Mouse (Mus musculus) heart, embryonic 14.5 days (tissue): ENCODE data around the gene Lrit2. TPM values are rescaled to one million over a fixed set of nuclear protein-coding genes. Genes with fewer than 3 reads are reported as not detected.

ENCODE experiments used
- ATAC-seq: fragments of 200-750 bp; cut with Nextera tagmentation; 2 replicates; pipeline ENCODE4 v1.8.0; 2017; ENCODE audit warnings: low read depth, moderate TSS enrichment; ENCODE audit not compliant: insufficient number of reproducible peaks, insufficient read depth, low FRiP score
- H3K27ac ChIP-seq, 2 experiments: fragments of 200-500 bp in 1 of 2; fragments of 300-500 bp in 1 of 2; sonication (generic) in 1 of 2; replicated peaks in 1 of 2; 2 replicates each; pipeline ENCODE4 v1.5.1; 2012 to 2014; ENCODE audit warnings: low read depth in 2 of 2, low read length in 2 of 2, control low read depth in 1 of 2, mild to moderate bottlenecking in 1 of 2, mixed read lengths in 1 of 2; ENCODE audit not compliant: control insufficient read depth in 1 of 2, insufficient read depth in 1 of 2
- H3K27me3 ChIP-seq: fragments of 300-500 bp; sonication (generic); 2 replicates; pipeline ENCODE4 v1.6.1; 2014; ENCODE audit warnings: mild to moderate bottlenecking, low read length, control low read depth; ENCODE audit not compliant: control insufficient read depth, insufficient read depth
- H3K36me3 ChIP-seq: fragments of 300-500 bp; sonication (generic); 2 replicates; pipeline ENCODE4 v1.6.1; 2014; ENCODE audit warnings: mild to moderate bottlenecking, control low read depth, low read length, mixed read lengths; ENCODE audit not compliant: control insufficient read depth, insufficient read depth
- H3K4me1 ChIP-seq, 2 experiments: fragments of 200-500 bp in 1 of 2; fragments of 300-500 bp in 1 of 2; sonication (generic) in 1 of 2; 2 replicates each; pipeline ENCODE4 v1.6.1; 2012 to 2014; ENCODE audit warnings: low read length in 2 of 2, control low read depth in 1 of 2, mixed read lengths in 1 of 2; ENCODE audit not compliant: control insufficient read depth in 2 of 2, insufficient read depth in 2 of 2
- H3K4me2 ChIP-seq: fragments of 300-500 bp; sonication (generic); 2 replicates; pipeline ENCODE4 v1.6.1; 2014; ENCODE audit warnings: mild to moderate bottlenecking, low read length
- H3K4me3 ChIP-seq, 2 experiments: fragments of 200-500 bp in 1 of 2; fragments of 300-500 bp in 1 of 2; sonication (generic) in 1 of 2; 2 replicates each; pipeline ENCODE4 v1.5.1; 2012 to 2014; ENCODE audit warnings: low read length in 2 of 2, mild to moderate bottlenecking in 2 of 2, control low read depth in 1 of 2, low read depth in 1 of 2, moderate library complexity in 1 of 2; ENCODE audit not compliant: control insufficient read depth in 1 of 2, insufficient read depth in 1 of 2
- H3K9ac ChIP-seq: fragments of 300-500 bp; sonication (generic); 2 replicates; pipeline ENCODE4 v1.6.1; 2014; ENCODE audit warnings: mild to moderate bottlenecking, low read length
- H3K9me3 ChIP-seq: fragments of 300-500 bp; sonication (generic); 2 replicates; pipeline ENCODE4 v1.6.1; 2016; ENCODE audit warnings: low read length, control low read depth; ENCODE audit not compliant: control insufficient read depth
- WGBS: fragments of 180-500 bp; shearing (Covaris S2); extraction: QIAGEN DNeasy Blood & Tissue Kit; methylation state at CpG from one replicate; pipeline ENCODE4 v1.1.7; 2014; 5-methylcytosine and 5-hydroxymethylcytosine counted together
- polyA plus RNA-seq: library from polyadenylated mRNA; unstranded; fragments of >200 nt; fragmentation: Nextera tagmentation; extraction: Ambion mirVana; gene quantifications from 2 replicates; pipeline ENCODE4 v1.2.1, GENCODE M21; 2014

Lrit2 gene
- polyA plus RNA-seq = not detected in 2 replicates

DNA sequence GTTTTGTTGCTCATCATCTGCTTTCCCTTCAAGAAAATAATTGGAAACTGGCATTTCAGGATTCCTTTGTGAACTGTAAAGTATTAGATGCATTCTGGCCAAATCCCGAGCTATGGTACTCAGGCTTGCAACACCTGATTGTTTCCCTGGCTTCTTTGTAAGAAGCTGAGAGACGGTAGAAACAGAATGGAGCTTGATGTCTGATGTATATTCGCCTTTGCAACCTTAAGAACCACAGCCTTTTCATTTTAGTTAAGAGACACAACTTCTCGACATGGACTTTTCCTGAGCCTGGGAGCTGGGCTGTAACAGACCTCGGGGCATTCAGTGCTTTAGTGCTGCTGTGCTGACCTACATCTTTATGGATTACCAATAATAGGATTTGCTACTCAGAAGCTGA is at the start of gene Lrit2:
TSS of gene Lrit2 (plus strand) at position 301 of the 400 bp plus-strand sequence.
- H3K4me1 ChIP-seq = no peaks in the 10 kb centered on the region
- H3K36me3 ChIP-seq = no peaks in the 10 kb centered on the region
- H3K4me2 ChIP-seq = no peak within 1 kb of the TSS
- no peak within 1 kb of the TSS for H3K4me3 ChIP-seq
- no peak within 1 kb of the TSS for H3K27ac ChIP-seq
- no peak within 1 kb of the TSS for H3K9ac ChIP-seq
- H3K27me3 ChIP-seq = no peaks in the 10 kb centered on the region
- no peaks in the 10 kb centered on the region for H3K9me3 ChIP-seq
- WGBS = 62% methylated on average over 5 of the region's 5 CpGs
- ATAC-seq = no peak

DNA sequence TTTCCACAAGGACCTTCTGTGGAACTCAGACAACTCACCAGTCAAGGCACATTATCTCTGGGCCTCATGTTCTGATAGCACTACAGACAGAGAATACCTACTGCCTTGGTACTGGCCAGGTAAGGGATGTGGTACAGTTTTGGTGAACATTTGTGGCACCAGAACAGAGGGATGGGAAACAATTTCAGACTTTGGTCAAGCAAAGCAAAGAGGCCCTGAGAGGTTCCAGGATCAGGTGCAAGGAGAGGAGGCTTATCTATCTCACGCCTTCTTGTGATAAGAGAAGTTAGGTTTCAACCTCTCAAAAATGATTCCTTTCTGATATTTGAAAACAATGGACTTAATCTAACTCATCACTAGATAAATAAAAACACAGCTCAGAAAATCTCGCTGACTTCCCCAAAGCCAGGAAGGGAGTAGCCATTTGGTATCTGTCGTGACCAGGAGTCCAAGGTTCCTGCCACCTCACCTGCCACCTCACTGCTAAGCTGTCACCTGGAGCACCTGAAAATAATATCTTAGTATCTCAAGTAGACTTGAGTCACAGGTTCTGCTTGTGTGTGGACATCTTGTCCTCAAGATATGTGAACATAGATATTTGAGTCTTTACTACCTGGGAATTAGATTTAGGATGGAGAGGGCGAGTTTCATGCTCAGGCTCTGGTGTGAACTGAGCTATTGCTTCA is 40.3 kb upstream of the Lrit2 start:
- no peak overlapping the region for H3K9ac ChIP-seq
- no peak overlapping the region for H3K27ac ChIP-seq
- no peak for ATAC-seq
- H3K36me3 ChIP-seq = no peaks in the 10 kb centered on the region
- H3K4me2 ChIP-seq = no peak overlapping the region
- H3K4me1 ChIP-seq = no peaks in the 10 kb centered on the region
- WGBS = 65% methylated on average over 4 of the region's 4 CpGs
- H3K9me3 ChIP-seq = no peaks in the 10 kb centered on the region
- H3K27me3 ChIP-seq = no peaks in the 10 kb centered on the region
- H3K4me3 ChIP-seq = no peak overlapping the region

DNA sequence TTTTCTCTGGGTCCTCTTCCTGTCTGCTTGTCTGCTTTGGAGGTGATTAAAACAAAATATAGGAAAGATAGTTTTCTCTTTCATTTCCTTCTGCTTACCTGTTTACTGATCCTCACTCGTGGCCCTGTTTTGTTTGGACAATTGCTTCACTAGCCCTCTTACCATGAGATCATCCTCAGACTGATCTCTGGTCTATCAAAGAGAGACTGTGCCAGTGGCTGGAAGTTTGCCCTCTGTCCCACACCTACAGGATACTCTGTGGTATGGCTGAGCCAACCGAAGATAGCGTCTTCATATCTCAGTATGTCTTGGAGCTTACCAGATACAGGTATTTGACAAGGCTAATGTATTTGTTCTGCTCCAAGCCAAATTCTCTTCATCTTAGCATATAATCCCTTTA is 39.8 kb upstream of the Lrit2 start:
- 94% methylated on average over 3 of the region's 3 CpGs for WGBS
- H3K9me3 ChIP-seq = no peaks in the 10 kb centered on the region
- ATAC-seq = no peak
- no peaks in the 10 kb centered on the region for H3K27me3 ChIP-seq
- H3K4me3 ChIP-seq = no peak overlapping the region
- no peak overlapping the region for H3K27ac ChIP-seq
- H3K4me2 ChIP-seq = no peak overlapping the region
- H3K4me1 ChIP-seq = no peaks in the 10 kb centered on the region
- no peak overlapping the region for H3K9ac ChIP-seq
- H3K36me3 ChIP-seq = no peaks in the 10 kb centered on the region

DNA sequence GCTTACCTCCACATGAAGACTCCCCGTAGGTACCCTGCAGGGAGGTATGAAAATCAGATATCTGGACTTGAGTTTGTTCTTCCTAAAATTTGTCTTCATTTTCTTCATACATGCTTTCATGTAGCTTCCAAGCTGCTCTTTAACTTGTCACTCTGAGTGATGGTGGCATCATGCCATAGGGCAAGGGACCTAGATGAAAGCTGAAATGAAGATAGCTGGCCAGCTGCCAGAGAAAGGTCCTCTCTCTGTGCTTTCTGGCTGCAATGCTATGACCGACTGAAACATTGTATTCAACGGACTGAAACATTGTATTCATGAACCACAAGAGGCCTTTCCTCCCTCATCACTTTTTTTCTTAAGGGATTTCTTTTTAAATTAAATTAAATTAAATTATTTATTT is 39.2 kb upstream of the Lrit2 start:
- Histone ChIP-seq H3K9me3 (no peaks in the 10 kb centered on the region), H3K4me1 (no peaks in the 10 kb centered on the region), H3K4me3 (no peak overlapping the region), H3K4me2 (no peak overlapping the region), H3K9ac (no peak overlapping the region), H3K36me3 (no peaks in the 10 kb centered on the region), H3K27me3 (no peaks in the 10 kb centered on the region), H3K27ac (no peak overlapping the region)
- WGBS = 80% methylated on average over 3 of the region's 3 CpGs
- no peak for ATAC-seq

DNA sequence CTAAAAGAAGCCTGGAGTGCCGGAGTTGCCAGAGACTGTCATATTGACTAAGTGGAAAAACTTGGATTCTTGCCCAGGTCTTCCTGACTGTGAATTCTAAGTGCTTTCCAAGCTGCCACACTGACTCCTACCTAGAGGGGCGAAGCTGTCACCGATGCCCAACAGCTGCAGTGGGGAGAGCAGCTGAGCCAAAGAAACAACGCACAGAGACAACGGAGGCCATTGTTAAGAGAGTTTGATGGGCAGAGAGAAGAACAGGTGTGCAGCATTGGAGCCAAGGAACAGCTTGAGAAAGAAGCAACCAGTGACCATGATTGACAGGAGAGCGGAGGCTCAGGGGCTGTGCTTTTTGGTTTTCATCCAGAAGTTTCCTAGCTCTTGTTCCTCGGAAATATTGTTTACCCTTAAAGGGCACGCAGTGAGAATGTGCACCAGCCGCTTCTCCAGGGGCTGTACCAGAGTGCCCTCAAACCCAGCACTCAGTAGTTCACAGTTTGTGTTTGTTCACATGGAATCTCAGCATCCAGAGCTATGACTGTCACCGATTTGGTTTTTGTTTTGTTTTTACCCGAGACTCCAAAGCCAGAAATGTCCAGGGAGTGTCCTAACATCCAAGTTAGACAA is 35.1 kb upstream of the Lrit2 start:
- Histone ChIP-seq H3K9me3 (no peaks in the 10 kb centered on the region), H3K36me3 (no peaks in the 10 kb centered on the region), H3K4me2 (no peak overlapping the region), H3K27me3 (no peaks in the 10 kb centered on the region), H3K9ac (no peak overlapping the region), H3K27ac (no peak overlapping the region), H3K4me3 (no peak overlapping the region), H3K4me1 (no peaks in the 10 kb centered on the region)
- no peak for ATAC-seq
- WGBS = 56% methylated on average over 11 of the region's 11 CpGs

GRCm38 (mm10) chr14:37033241-37033640 is 34.5 kb upstream of the Lrit2 start:
- no peaks in the 10 kb centered on the region for H3K27me3 ChIP-seq
- H3K9me3 ChIP-seq = no peaks in the 10 kb centered on the region
- H3K4me3 ChIP-seq = no peak overlapping the region
- no peaks in the 10 kb centered on the region for H3K36me3 ChIP-seq
- no peak overlapping the region for H3K9ac ChIP-seq
- H3K4me2 ChIP-seq = no peak overlapping the region
- H3K27ac ChIP-seq = no peak overlapping the region
- WGBS = 15% methylated on average over 7 of the region's 7 CpGs
- no peak for ATAC-seq
- no peaks in the 10 kb centered on the region for H3K4me1 ChIP-seq

- ATAC-seq = no peak
- H3K9me3 ChIP-seq = no peaks in the 10 kb centered on the region
- H3K27me3 ChIP-seq = no peaks in the 10 kb centered on the region
- 39% methylated on average over 5 of the region's 5 CpGs for WGBS
- no peaks in the 10 kb centered on the region for H3K4me1 ChIP-seq
- no peak overlapping the region for H3K27ac ChIP-seq
- no peak overlapping the region for H3K4me2 ChIP-seq
- no peaks in the 10 kb centered on the region for H3K36me3 ChIP-seq
- H3K9ac ChIP-seq = no peak overlapping the region
- no peak overlapping the region for H3K4me3 ChIP-seq
Measured at GRCm38 (mm10) chr14:37034432-37034831, 33.3 kb upstream of the Lrit2 start.
